Mouse (Mus musculus) MEL (cell line): ENCODE data around the gene Antxr1. TPM values are rescaled to one million over a fixed set of nuclear protein-coding genes. Genes with fewer than 3 reads are reported as not detected.

Source experiments
- DNase-seq: peaks from one replicate; pipeline ENCODE4 v3.0.0; 2011; ENCODE audit warnings: low read depth, low spot score
- H3K27ac ChIP-seq: 2 replicates; pipeline ENCODE4 v1.5.1; 2012; ENCODE audit warnings: low read depth, mild to moderate bottlenecking, control low read depth, low read length, moderate library complexity; ENCODE audit not compliant: control insufficient read depth
- H3K27me3 ChIP-seq, 2 experiments: fragments of 150-350 bp in 1 of 2; sonication (generic) in 1 of 2; 2 replicates each; pipeline ENCODE4 v1.6.1; 2012; ENCODE audit warnings: low read length in 2 of 2, mild to moderate bottlenecking in 2 of 2, improper control_type of control experiment in 1 of 2, moderate library complexity in 1 of 2; ENCODE audit not compliant: insufficient read depth in 2 of 2, control insufficient read depth in 1 of 2
- H3K36me3 ChIP-seq, 2 experiments: 2 replicates each; pipeline ENCODE4 v1.6.1; 2012 to 2014; ENCODE audit warnings: low read length in 2 of 2, improper control_type of control experiment in 1 of 2, inconsistent platforms in 1 of 2, mild to moderate bottlenecking in 1 of 2; ENCODE audit not compliant: insufficient read depth in 2 of 2, control insufficient read depth in 1 of 2
- H3K4me1 ChIP-seq, 2 experiments: fragments of 150-350 bp in 1 of 2; sonication (generic) in 1 of 2; 2 replicates each; pipeline ENCODE4 v1.6.1; 2012; ENCODE audit warnings: low read length in 2 of 2, improper control_type of control experiment in 1 of 2, mild to moderate bottlenecking in 1 of 2; ENCODE audit not compliant: insufficient read depth in 2 of 2, control insufficient read depth in 1 of 2
- H3K4me3 ChIP-seq, 2 experiments: fragments of 150-350 bp in 1 of 2; sonication (generic) in 1 of 2; 2 replicates each; pipeline ENCODE4 v1.5.1; 2012; ENCODE audit warnings: low read depth in 2 of 2, low read length in 2 of 2, mild to moderate bottlenecking in 2 of 2, moderate library complexity in 2 of 2, control low read depth in 1 of 2, improper control_type of control experiment in 1 of 2; ENCODE audit not compliant: control insufficient read depth in 1 of 2, insufficient read depth in 1 of 2
- H3K79me2 ChIP-seq: 2 replicates; pipeline ENCODE4 v1.6.1; 2012; ENCODE audit warnings: mild to moderate bottlenecking, low read length, moderate library complexity; ENCODE audit not compliant: control insufficient read depth, poor library complexity, insufficient read depth
- H3K9ac ChIP-seq: 2 replicates; pipeline ENCODE4 v1.6.1; 2012; ENCODE audit warnings: low read depth, mild to moderate bottlenecking, control low read depth, low read length, moderate library complexity; ENCODE audit not compliant: control insufficient read depth, poor library complexity, severe bottlenecking
- H3K9me3 ChIP-seq: fragments of 150-350 bp; sonication (generic); replicated peaks from 2 replicates; pipeline ENCODE4 v1.6.1; 2012; ENCODE audit warnings: mild to moderate bottlenecking, low read length, improper control_type of control experiment, moderate library complexity; ENCODE audit not compliant: insufficient read depth
- BHLHE40 ChIP-seq: IDR thresholded peaks from 2 replicates; pipeline ENCODE4 v1.6.1; 2012; ENCODE audit warnings: low read depth, mild to moderate bottlenecking, inconsistent platforms, low read length, improper control_type of control experiment, borderline replicate concordance
- CHD2 ChIP-seq: IDR thresholded peaks from 2 replicates; pipeline ENCODE4 v1.6.1; 2011; ENCODE audit warnings: low read length, improper control_type of control experiment
- E2F4 ChIP-seq: IDR thresholded peaks from 2 replicates; pipeline ENCODE4 v1.6.1; 2011; ENCODE audit warnings: low read depth, low read length, improper control_type of control experiment, borderline replicate concordance
- ELF1 ChIP-seq: IDR thresholded peaks from 2 replicates; pipeline ENCODE4 v1.6.1; 2014; ENCODE audit warnings: low read depth, mild to moderate bottlenecking, inconsistent platforms, low read length, improper control_type of control experiment, moderate library complexity
- GATA1 ChIP-seq: IDR thresholded peaks from 2 replicates; pipeline ENCODE4 v1.6.1; 2011; ENCODE audit warnings: low read depth, low read length, improper control_type of control experiment
- HCFC1 ChIP-seq: IDR thresholded peaks from 2 replicates; pipeline ENCODE4 v1.6.1; 2012; ENCODE audit warnings: low read depth, mild to moderate bottlenecking, inconsistent platforms, low read length, improper control_type of control experiment, moderate library complexity
- JUND ChIP-seq: IDR thresholded peaks from 2 replicates; pipeline ENCODE4 v1.6.1; 2011; ENCODE audit warnings: low read depth, mild to moderate bottlenecking, improper control_type of control experiment, low read length
- KAT2A ChIP-seq: conservative IDR thresholded peaks from 2 replicates; pipeline ENCODE4 v1.6.1; 2012; ENCODE audit warnings: low read depth, low read length, improper control_type of control experiment, inconsistent platforms
- MAFK ChIP-seq: IDR thresholded peaks from 2 replicates; pipeline ENCODE4 v1.6.1; 2011; ENCODE audit warnings: low read depth, mild to moderate bottlenecking, low read length, improper control_type of control experiment, borderline replicate concordance
- MEF2A ChIP-seq: IDR thresholded peaks from 2 replicates; pipeline ENCODE4 v1.6.1; 2014; ENCODE audit warnings: low read depth, mild to moderate bottlenecking, inconsistent platforms, low read length, improper control_type of control experiment; ENCODE audit not compliant: poor library complexity, insufficient replicate concordance, severe bottlenecking; ENCODE audit errors: extremely low read depth
- MXI1 ChIP-seq: IDR thresholded peaks from 2 replicates; pipeline ENCODE4 v1.6.1; 2011; ENCODE audit warnings: mild to moderate bottlenecking, low read depth, low read length, improper control_type of control experiment
- MYB ChIP-seq: IDR thresholded peaks from 2 replicates; pipeline ENCODE4 v1.6.1; 2011; ENCODE audit warnings: mild to moderate bottlenecking, low read depth, low read length, improper control_type of control experiment
- NELFE ChIP-seq: IDR thresholded peaks from 2 replicates; pipeline ENCODE4 v1.6.1; 2011; ENCODE audit warnings: low read depth, low read length, improper control_type of control experiment
- NRF1 ChIP-seq: IDR thresholded peaks from 2 replicates; pipeline ENCODE4 v1.6.1; 2014; ENCODE audit warnings: low read depth, mild to moderate bottlenecking, inconsistent platforms, low read length, improper control_type of control experiment, moderate library complexity; ENCODE audit not compliant: poor library complexity, insufficient read depth, severe bottlenecking
- POLR2A ChIP-seq, 2 experiments: IDR thresholded peaks; 2 replicates each; pipeline ENCODE4 v1.6.1; 2011 to 2012; ENCODE audit warnings: low read length in 2 of 2, mild to moderate bottlenecking in 2 of 2, control low read depth in 1 of 2, improper control_type of control experiment in 1 of 2, low read depth in 1 of 2, moderate library complexity in 1 of 2; ENCODE audit not compliant: control insufficient read depth in 1 of 2, insufficient read depth in 1 of 2, poor library complexity in 1 of 2
- POLR2AphosphoS5 ChIP-seq: IDR thresholded peaks from 2 replicates; pipeline ENCODE4 v1.6.1; 2012; ENCODE audit warnings: low read depth, borderline replicate concordance, mild to moderate bottlenecking, inconsistent platforms, low read length, moderate library complexity, mixed read lengths
- RAD21 ChIP-seq: IDR thresholded peaks from 2 replicates; pipeline ENCODE4 v1.6.1; 2011; ENCODE audit warnings: mild to moderate bottlenecking, low read depth, low read length, improper control_type of control experiment
- TAL1 ChIP-seq: IDR thresholded peaks from 2 replicates; pipeline ENCODE4 v1.6.1; 2012; ENCODE audit warnings: mild to moderate bottlenecking, inconsistent platforms, low read length, moderate library complexity, mixed read lengths
- TBP ChIP-seq: IDR thresholded peaks from 2 replicates; pipeline ENCODE4 v1.8.0; 2011; ENCODE audit warnings: low read depth, low read length, improper control_type of control experiment
- TCF12 ChIP-seq: IDR thresholded peaks from 2 replicates; pipeline ENCODE4 v1.6.1; 2014; ENCODE audit warnings: low read depth, mild to moderate bottlenecking, inconsistent platforms, low read length, improper control_type of control experiment, moderate library complexity
- UBTF ChIP-seq: IDR thresholded peaks from 2 replicates; pipeline ENCODE4 v1.6.1; 2012; ENCODE audit warnings: low read depth, mild to moderate bottlenecking, inconsistent platforms, low read length, improper control_type of control experiment, moderate library complexity, borderline replicate concordance; ENCODE audit not compliant: insufficient read depth
- USF1 ChIP-seq: IDR thresholded peaks from 2 replicates; pipeline ENCODE4 v1.6.1; 2014; ENCODE audit warnings: low read depth, mild to moderate bottlenecking, inconsistent platforms, low read length, improper control_type of control experiment, moderate library complexity
- USF2 ChIP-seq, 2 experiments: IDR thresholded peaks; 2 replicates each; pipeline ENCODE4 v1.6.1; 2011 to 2012; ENCODE audit warnings: improper control_type of control experiment in 2 of 2, low read length in 2 of 2, borderline replicate concordance in 1 of 2, inconsistent platforms in 1 of 2, low read depth in 1 of 2, mild to moderate bottlenecking in 1 of 2; ENCODE audit not compliant: insufficient read depth in 1 of 2
- ZKSCAN1 ChIP-seq: IDR thresholded peaks from 2 replicates; pipeline ENCODE4 v1.6.1; 2012; ENCODE audit warnings: low read depth, mild to moderate bottlenecking, inconsistent platforms, low read length, improper control_type of control experiment, moderate library complexity
- ZMIZ1 ChIP-seq: IDR thresholded peaks from 2 replicates; pipeline ENCODE4 v1.6.1; 2012; ENCODE audit warnings: low read depth, mild to moderate bottlenecking, inconsistent platforms, low read length, improper control_type of control experiment, moderate library complexity
- polyA plus RNA-seq, 2 experiments: library from polyadenylated mRNA; stranded (reverse) in 1 of 2; unstranded in 1 of 2; fragments of >175 nt in 1 of 2; fragments of >200 nt in 1 of 2; gene quantifications; 2 replicates each; pipeline versions ENCODE4 v1.2.1 to v1.2.4; 2012; ENCODE audit warnings: low replicate concordance in 2 of 2, low read depth in 1 of 2; ENCODE audit not compliant: insufficient read length in 2 of 2, insufficient read depth in 1 of 2, missing spikeins in 1 of 2
- total RNA-seq: library from RNA; depleted of rRNA; stranded (reverse); fragments of 300-350 nt; gene quantifications from 2 replicates; pipeline ENCODE4 v1.2.3, GENCODE M21; 2012

Gene Antxr1
- total and polyA plus RNA-seq, 3 experiments: 0.10 TPM; not detected in 2

DNA sequence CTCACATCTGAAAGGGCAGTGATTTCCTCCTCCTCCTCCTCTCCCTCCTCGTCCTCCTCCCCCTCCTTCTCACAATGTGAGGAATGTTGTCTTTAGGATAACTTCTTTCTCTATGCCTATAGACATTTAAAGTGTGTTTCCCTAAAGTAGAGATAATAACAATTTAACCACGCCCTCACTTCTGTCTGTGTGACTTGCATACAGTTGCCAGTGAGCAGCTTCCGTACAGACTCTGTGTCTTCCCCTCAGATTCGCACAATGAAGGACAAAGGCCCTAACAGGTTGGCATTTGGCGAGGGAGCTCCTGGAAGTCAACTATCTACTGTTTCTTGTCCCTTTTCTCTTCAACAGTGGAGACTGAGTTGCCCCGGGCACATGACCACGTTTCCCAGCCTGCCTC, 185.2 kb downstream of the Antxr1 start:
- no peak for TF ChIP-seq CHD2
- TF ChIP-seq POLR2AphosphoS5: no peak
- TF ChIP-seq TAL1: no peak
- TF ChIP-seq HCFC1: no peak
- TF ChIP-seq USF1: no peak
- H3K4me3 ChIP-seq: no peak overlapping the region
- no peaks in the 10 kb centered on the region for H3K9me3 ChIP-seq
- no peaks in the 10 kb centered on the region for H3K79me2 ChIP-seq
- no peak overlapping the region for H3K27ac ChIP-seq
- peak; percentile 35 for DNase-seq
- H3K36me3 ChIP-seq: peaks cover 0 to 4% of the 10 kb centered on the region in 2 experiments; a peak in 2 of 4 replicates
- peaks cover 8 to 17% of the 10 kb centered on the region in 2 experiments for H3K4me1 ChIP-seq
- no peak overlapping the region for H3K9ac ChIP-seq
- H3K27me3 ChIP-seq: peaks cover 4 to 9% of the 10 kb centered on the region in 2 experiments; a peak in 3 of 4 replicates

DNA sequence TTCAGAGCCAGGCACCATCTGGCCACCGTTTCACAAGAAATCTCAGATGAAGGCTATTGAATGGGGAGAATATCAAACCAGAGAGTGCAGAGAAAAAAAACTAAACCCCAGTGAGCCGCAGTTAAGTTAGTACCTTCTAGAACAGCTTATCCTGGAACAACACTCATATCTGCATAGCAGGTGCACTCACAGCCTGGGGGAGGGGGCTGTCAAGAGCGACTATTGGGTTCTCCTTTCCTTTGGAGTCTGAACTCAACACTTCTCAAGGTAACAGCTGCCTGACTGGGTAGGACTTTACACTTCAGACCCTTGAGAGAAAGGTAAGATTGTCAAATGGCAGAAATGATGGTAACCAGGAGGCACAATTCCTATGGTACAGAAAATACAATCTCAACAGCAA, 187.7 kb downstream of the Antxr1 start:
- H3K27ac ChIP-seq: no peak overlapping the region
- no peak for DNase-seq

DNA sequence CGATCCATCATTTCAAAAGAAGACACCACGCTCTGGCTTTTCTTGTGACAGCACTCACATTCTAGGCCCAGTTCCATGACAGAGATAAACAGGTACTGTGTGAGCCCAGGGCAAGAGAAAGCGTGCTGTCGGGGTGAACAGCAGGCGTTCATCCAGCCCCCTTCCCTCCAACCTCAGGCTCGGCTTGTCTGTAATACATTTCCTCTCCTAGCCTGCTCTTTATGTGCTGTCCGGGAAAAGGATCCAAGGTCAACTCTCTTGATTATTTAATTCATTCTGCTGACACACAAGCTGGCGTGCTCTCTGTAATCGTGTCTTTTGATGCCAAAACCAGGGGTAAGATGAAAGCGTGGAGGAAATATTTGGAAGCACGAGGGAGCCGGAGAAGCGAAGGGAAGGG, 192.0 kb downstream of the Antxr1 start:
- no peak for DNase-seq
- Histone ChIP-seq H3K27ac (no peak overlapping the region), H3K4me1 (peaks cover 0 to 10% of the 10 kb centered on the region in 2 experiments; a peak in 2 of 4 replicates), H3K27me3 (peaks cover 11 to 20% of the 10 kb centered on the region in 2 experiments), H3K36me3 (no peaks in the 10 kb centered on the region; a peak in 1 of 4 replicates), H3K79me2 (no peaks in the 10 kb centered on the region), H3K9me3 (no peaks in the 10 kb centered on the region), H3K4me3 (no peak overlapping the region), H3K9ac (no peak overlapping the region)
- TF ChIP-seq GATA1 (no peak), HCFC1 (no peak), UBTF (no peak), MYB (no peak), CHD2 (no peak), E2F4 (no peak), NELFE (no peak), USF1 (no peak), KAT2A (no peak), ELF1 (no peak), RAD21 (no peak), MEF2A (no peak), BHLHE40 (no peak), MXI1 (no peak), JUND (no peak), ZMIZ1 (no peak)

More for the DNA sequence above, 187.7 kb downstream of the Antxr1 start:
- no peak for TF ChIP-seq USF2 (IDR thresholded peaks at IDR 0.05; ENCODE audit: borderline replicate concordance in 1 of 2, insufficient read depth in 1 of 2, low read depth in 1 of 2, low read length in 2 of 2)
- no peak for TF ChIP-seq ZKSCAN1
- no peak for TF ChIP-seq TBP
- TF ChIP-seq UBTF: no peak
- TF ChIP-seq ZMIZ1: no peak
- TF ChIP-seq NRF1: no peak
- TF ChIP-seq MAFK: no peak
- TF ChIP-seq KAT2A: no peak
- TF ChIP-seq USF1: no peak
- no peak for TF ChIP-seq TCF12
- no peak for TF ChIP-seq JUND
- no peak for TF ChIP-seq MXI1
- no peak for TF ChIP-seq MEF2A
- TF ChIP-seq POLR2A (IDR thresholded peaks at IDR 0.05; ENCODE audit: control insufficient read depth in 1 of 2, insufficient read depth in 1 of 2, low read depth in 1 of 2, low read length in 2 of 2, poor library complexity in 1 of 2): no peak
- no peaks in the 10 kb centered on the region for H3K79me2 ChIP-seq
- peaks cover 11 to 14% of the 10 kb centered on the region in 2 experiments for H3K27me3 ChIP-seq
- H3K36me3 ChIP-seq: peaks cover 0 to 4% of the 10 kb centered on the region in 2 experiments; a peak in 2 of 4 replicates
- peaks cover 8 to 10% of the 10 kb centered on the region in 2 experiments; a peak in 3 of 4 replicates for H3K4me1 ChIP-seq
- no peak overlapping the region for H3K9ac ChIP-seq
- no peaks in the 10 kb centered on the region for H3K9me3 ChIP-seq
- H3K4me3 ChIP-seq: no peak overlapping the region
